Mouse (Mus musculus): Measurements from ENCODE around the gene Foxred1. TPM values are rescaled to one million over a fixed set of nuclear protein-coding genes. Genes with fewer than 3 reads are reported as not detected.
A peak's percentile ranks its signal among the peaks of the same experiment; 100 is the strongest.

Foxred1 gene
- total RNA-seq, 2 experiments from 2014 or later, result 35.0 to 42.5 TPM

GRCm38 (mm10) chr9:35158477-35158876 is 52.4 kb downstream of the Foxred1 start:
- intact Hi-C loops (cut with DNase I), result no loop called here
- no peak for DNase-seq (ENCODE audit: low spot score in 2 of 2)

GRCm38 (mm10) chr9:35156862-35157261 is 54.0 kb downstream of the Foxred1 start:
- no peak for DNase-seq (ENCODE audit: low spot score in 2 of 2)
- intact Hi-C loops (cut with DNase I), result no loop called here

- intact Hi-C loops (cut with DNase I), result no loop called here
- peak in 1 of 2 experiments; percentile 65 for DNase-seq (ENCODE audit: low spot score in 2 of 2)
Observed at GRCm38 (mm10) chr9:35156002-35156710, 54.7 kb downstream of the Foxred1 start.

Other genes starting within 250 kb of the Foxred1 start
- gene St3gal4, start 91.8 kb downstream of the Foxred1 start, total RNA-seq (2021), result 10 to 100 TPM; 22.7 to 31.3 TPM
- gene Dcps, start 35.0 kb downstream of the Foxred1 start, total RNA-seq (2021), result 10 to 100 TPM; 17.0 to 17.9 TPM
- gene Srpr, start 10.9 kb downstream of the Foxred1 start, total RNA-seq (2021), result 10 to 100 TPM; 65.3 to 68.5 TPM
- 1 to 10 TPM; 1.2 to 1.7 TPM for gene Tirap, start 10.8 kb downstream of the Foxred1 start, total RNA-seq (2021)
- gene Fam118b, start 56.8 kb upstream of the Foxred1 start, total RNA-seq (2021), result 10 to 100 TPM; 23.5 to 25.2 TPM
- 1 to 10 TPM; 8.4 to 9.2 TPM for gene Rpusd4, start 56.8 kb upstream of the Foxred1 start, total RNA-seq (2021)
- gene Cdon, start 210.1 kb upstream of the Foxred1 start, total RNA-seq (2021), result 1 to 10 TPM; 7.4 to 7.7 TPM

Data from left cerebral cortex, postnatal 25 days (tissue).